Mouse (Mus musculus) lung, embryonic 14.5 days (tissue): ENCODE results near the gene Ccdc125. TPM values are rescaled to one million over a fixed set of nuclear protein-coding genes. Genes with fewer than 3 reads are reported as not detected.

Source experiments
- ATAC-seq: fragments of 200-750 bp; cut with Nextera tagmentation; 2 replicates; pipeline ENCODE4 v1.8.0; 2017; ENCODE audit warnings: mild to moderate bottlenecking, moderate TSS enrichment, moderate library complexity; ENCODE audit not compliant: insufficient read depth
- DNase-seq: peaks from one replicate; pipeline ENCODE4 v3.0.0-alpha.2; 2015
- H3K27ac ChIP-seq: fragments of 300-500 bp; sonication (generic); 2 replicates; pipeline ENCODE4 v1.5.1; 2014; ENCODE audit warnings: low read depth, mild to moderate bottlenecking, moderate library complexity
- H3K27me3 ChIP-seq: fragments of 300-500 bp; sonication (generic); 2 replicates; pipeline ENCODE4 v1.6.1; 2014; ENCODE audit warnings: low read length, control low read depth; ENCODE audit not compliant: insufficient read depth
- H3K36me3 ChIP-seq: fragments of 300-500 bp; sonication (generic); 2 replicates; pipeline ENCODE4 v1.6.1; 2014; ENCODE audit warnings: control low read depth; ENCODE audit not compliant: insufficient read depth
- H3K4me1 ChIP-seq: fragments of 300-500 bp; sonication (generic); 2 replicates; pipeline ENCODE4 v1.6.1; 2014; ENCODE audit warnings: antibody characterized with exemption, control low read depth; ENCODE audit not compliant: insufficient read depth
- H3K4me2 ChIP-seq: fragments of 300-500 bp; sonication (generic); 2 replicates; pipeline ENCODE4 v1.6.1; 2014; ENCODE audit warnings: mild to moderate bottlenecking
- H3K4me3 ChIP-seq: fragments of 300-500 bp; sonication (generic); 2 replicates; pipeline ENCODE4 v1.5.1; 2014; ENCODE audit warnings: low read depth, low read length
- H3K9ac ChIP-seq: fragments of 300-500 bp; sonication (generic); 2 replicates; pipeline ENCODE4 v1.6.1; 2014
- H3K9me3 ChIP-seq: fragments of 300-500 bp; sonication (generic); 2 replicates; pipeline ENCODE4 v1.6.1; 2016; ENCODE audit warnings: low read depth, low read length, control low read depth
- CTCF ChIP-seq: IDR thresholded peaks from 2 replicates; pipeline ENCODE4 v1.5.1; 2016; ENCODE audit warnings: antibody characterized with exemption, low read depth
- WGBS: fragments of 180-500 bp; shearing (Covaris S2); extraction: QIAGEN DNeasy Blood & Tissue Kit; methylation state at CpG from one replicate; pipeline ENCODE4 v1.1.7; 2014; 5-methylcytosine and 5-hydroxymethylcytosine counted together
- polyA plus RNA-seq: library from polyadenylated mRNA; unstranded; fragments of >200 nt; fragmentation: Nextera tagmentation; extraction: Ambion mirVana; gene quantifications from 2 replicates; pipeline ENCODE4 v1.2.1, GENCODE M21; 2014

Gene Ccdc125
- polyA plus RNA-seq, 1 experiment from 2014 or later: 11.1 TPM

- no peak overlapping the region for H3K4me3 ChIP-seq
- no peak overlapping the region for H3K4me2 ChIP-seq
- H3K9me3 ChIP-seq: no peaks in the 10 kb centered on the region
- 87% methylated on average over 2 of the region's 2 CpGs for WGBS
- H3K9ac ChIP-seq: no peak overlapping the region
- peaks cover 19% of the 10 kb centered on the region for H3K36me3 ChIP-seq
- ATAC-seq: no peak
- no peak overlapping the region for H3K27ac ChIP-seq
- H3K4me1 ChIP-seq: peaks cover 5% of the 10 kb centered on the region; the same call in 1 of the 2 replicates
- no peak for DNase-seq
- TF ChIP-seq CTCF: no peak
- H3K27me3 ChIP-seq: no peaks in the 10 kb centered on the region
These were observed 63.2 kb downstream of the Ccdc125 start for GRCm38 (mm10) chr13:100732756-100733155.

- ATAC-seq: no peak
- no peak for TF ChIP-seq CTCF
- 78% methylated on average over 5 of the region's 5 CpGs for WGBS
These were observed 73.3 kb downstream of the Ccdc125 start for GRCm38 (mm10) chr13:100742831-100743230.

GRCm38 (mm10) chr13:100743346-100744035 is 74.0 kb downstream of the Ccdc125 start:
- 44% methylated on average over 11 of the region's 11 CpGs for WGBS
- H3K9ac ChIP-seq: peak overlapping the region; percentile 76
- no peaks in the 10 kb centered on the region for H3K27me3 ChIP-seq
- no peaks in the 10 kb centered on the region for H3K9me3 ChIP-seq
- H3K36me3 ChIP-seq: peaks cover 3% of the 10 kb centered on the region; the same call in 1 of the 2 replicates
- ATAC-seq: peak; percentile 50
- H3K27ac ChIP-seq: peak overlapping the region; percentile 97
- H3K4me2 ChIP-seq: peak overlapping the region; percentile 63
- no peaks in the 10 kb centered on the region for H3K4me1 ChIP-seq
- H3K4me3 ChIP-seq: peak overlapping the region; percentile 82
- peak; percentile 8 for DNase-seq
- TF ChIP-seq CTCF: no peak

More at GRCm38 (mm10) chr13:100742831-100743230, 73.3 kb downstream of the Ccdc125 start:
- H3K4me2 ChIP-seq: peak overlapping the region; percentile 63; the same call in 1 of the 2 replicates
- H3K9ac ChIP-seq: no peak overlapping the region
- peaks cover 8% of the 10 kb centered on the region; the same call in 1 of the 2 replicates for H3K36me3 ChIP-seq
- H3K27ac ChIP-seq: no peak overlapping the region
- H3K4me1 ChIP-seq: no peaks in the 10 kb centered on the region
- H3K4me3 ChIP-seq: no peak overlapping the region
- H3K9me3 ChIP-seq: no peaks in the 10 kb centered on the region
- DNase-seq: no peak
- no peaks in the 10 kb centered on the region for H3K27me3 ChIP-seq

- peak; percentile 96 for DNase-seq
- no peaks in the 10 kb centered on the region for H3K36me3 ChIP-seq
- peak within 1 kb of the TSS; percentile 97 for H3K27ac ChIP-seq
- TF ChIP-seq CTCF: no peak
- under 1% methylated on average over 52 of the region's 52 CpGs for WGBS
- H3K4me3 ChIP-seq: peak within 1 kb of the TSS; percentile 82
- ATAC-seq: peak; percentile 96
- no peaks in the 10 kb centered on the region for H3K9me3 ChIP-seq
- H3K4me1 ChIP-seq: no peaks in the 10 kb centered on the region
- no peaks in the 10 kb centered on the region for H3K27me3 ChIP-seq
- H3K4me2 ChIP-seq: peak within 1 kb of the TSS; percentile 63
- peak within 1 kb of the TSS; percentile 76 for H3K9ac ChIP-seq
These were observed 74.7 kb downstream of the Ccdc125 start, which contains the start of gene Mrps36 for GRCm38 (mm10) chr13:100744036-100744744. Gene Mrps36, minus strand, starts transcription at chr13:100744659.

GRCm38 (mm10) chr13:100746090-100746489 is 76.6 kb downstream of the Ccdc125 start:
- 73% methylated on average over 3 of the region's 3 CpGs for WGBS
- H3K36me3 ChIP-seq: no peaks in the 10 kb centered on the region
- no peak overlapping the region for H3K4me2 ChIP-seq
- H3K27ac ChIP-seq: no peak overlapping the region
- H3K9ac ChIP-seq: no peak overlapping the region
- DNase-seq (no peak), ATAC-seq (no peak)
- TF ChIP-seq CTCF: no peak
- no peaks in the 10 kb centered on the region for H3K4me1 ChIP-seq
- no peaks in the 10 kb centered on the region for H3K9me3 ChIP-seq
- no peak overlapping the region for H3K4me3 ChIP-seq
- no peaks in the 10 kb centered on the region for H3K27me3 ChIP-seq

Other genes starting within 250 kb of the Ccdc125 start
- not detected in 2 replicates for gene Naip1, start 216.8 kb upstream of the Ccdc125 start, polyA plus RNA-seq
- 75.0 and 77.3 TPM in 2 replicates for gene Gtf2h2, start 177.1 kb upstream of the Ccdc125 start, polyA plus RNA-seq
- gene Ocln, start 117.0 kb upstream of the Ccdc125 start, polyA plus RNA-seq: 28.9 and 30.0 TPM in 2 replicates
- gene Marveld2, start 52.7 kb upstream of the Ccdc125 start, polyA plus RNA-seq: 11.8 and 12.7 TPM in 2 replicates
- gene Ak6, start 18.7 kb upstream of the Ccdc125 start, polyA plus RNA-seq: 300 TPM in 2 replicates
- 22.8 and 23.9 TPM in 2 replicates for gene Rad17, start 18.7 kb upstream of the Ccdc125 start, polyA plus RNA-seq
- 11.0 and 16.4 TPM in 2 replicates for gene Taf9, start 18.1 kb upstream of the Ccdc125 start, polyA plus RNA-seq
- 99.9 and 106 TPM in 2 replicates for gene Cdk7, start 61.2 kb downstream of the Ccdc125 start, polyA plus RNA-seq
- gene Mrps36, start 74.9 kb downstream of the Ccdc125 start, polyA plus RNA-seq: 166 and 178 TPM in 2 replicates
- gene Cenph, start 106.2 kb downstream of the Ccdc125 start, polyA plus RNA-seq: 45.0 and 47.9 TPM in 2 replicates
- gene Ccnb1, start 116.9 kb downstream of the Ccdc125 start, polyA plus RNA-seq: 329 and 358 TPM in 2 replicates
- gene Slc30a5, start 163.7 kb downstream of the Ccdc125 start, polyA plus RNA-seq: 63.3 and 64.6 TPM in 2 replicates